Mouse (Mus musculus) limb, embryonic 14.5 days (tissue): ENCODE results near the gene Dok4. TPM values are rescaled to one million over a fixed set of nuclear protein-coding genes. Genes with fewer than 3 reads are reported as not detected.

ENCODE experiments used
- ATAC-seq: fragments of 200-750 bp; cut with Nextera tagmentation; 2 replicates; pipeline ENCODE4 v1.8.0; 2017; ENCODE audit warnings: low read depth, moderate number of reproducible peaks, moderate TSS enrichment; ENCODE audit not compliant: low FRiP score
- DNase-seq: peaks from one replicate; pipeline ENCODE4 v3.0.0-alpha.2; 2015; ENCODE audit warnings: low spot score
- H3K27ac ChIP-seq: fragments of 300-500 bp; sonication (generic); replicated peaks from 2 replicates; pipeline ENCODE4 v1.5.1; 2014; ENCODE audit warnings: low read depth, mild to moderate bottlenecking, low read length, moderate library complexity, mixed read lengths
- H3K27me3 ChIP-seq: fragments of 300-500 bp; sonication (generic); 2 replicates; pipeline ENCODE4 v1.6.1; 2014; ENCODE audit warnings: low read length, mixed read lengths; ENCODE audit not compliant: control insufficient read depth, insufficient read depth
- H3K36me3 ChIP-seq: fragments of 300-500 bp; sonication (generic); 2 replicates; pipeline ENCODE4 v1.6.1; 2014; ENCODE audit warnings: mild to moderate bottlenecking, low read length, moderate library complexity, mixed read lengths; ENCODE audit not compliant: control insufficient read depth, insufficient read depth
- H3K4me1 ChIP-seq: fragments of 300-500 bp; sonication (generic); 2 replicates; pipeline ENCODE4 v1.6.1; 2014; ENCODE audit warnings: antibody characterized with exemption, low read length, mixed read lengths; ENCODE audit not compliant: control insufficient read depth, insufficient read depth
- H3K4me2 ChIP-seq: fragments of 300-500 bp; sonication (generic); replicated peaks from 2 replicates; pipeline ENCODE4 v1.6.1; 2014; ENCODE audit warnings: low read depth, mild to moderate bottlenecking, low read length, moderate library complexity; ENCODE audit not compliant: severe bottlenecking
- H3K4me3 ChIP-seq: fragments of 300-500 bp; sonication (generic); replicated peaks from 2 replicates; pipeline ENCODE4 v1.5.1; 2014; ENCODE audit warnings: low read length
- H3K9ac ChIP-seq: fragments of 300-500 bp; sonication (generic); 2 replicates; pipeline ENCODE4 v1.6.1; 2014; ENCODE audit warnings: mild to moderate bottlenecking, low read depth, low read length, moderate library complexity; ENCODE audit not compliant: severe bottlenecking
- H3K9me3 ChIP-seq: fragments of 300-500 bp; sonication (generic); 2 replicates; pipeline ENCODE4 v1.6.1; 2016; ENCODE audit warnings: low read length; ENCODE audit not compliant: control insufficient read depth
- POLR2A ChIP-seq: fragments of 200-500 bp; IDR thresholded peaks from 2 replicates; pipeline ENCODE4 v1.8.0; 2012; ENCODE audit warnings: inconsistent platforms, mild to moderate bottlenecking, moderate library complexity, borderline replicate concordance; ENCODE audit not compliant: insufficient read depth, insufficient read length; ENCODE audit errors: extremely low read depth
- WGBS: fragments of 180-500 bp; shearing (Covaris S2); extraction: QIAGEN DNeasy Blood & Tissue Kit; methylation state at CpG from one replicate; pipeline ENCODE4 v1.1.7; 2014; 5-methylcytosine and 5-hydroxymethylcytosine counted together
- polyA plus RNA-seq, 2 experiments: library from polyadenylated mRNA; depleted of rRNA in 1 of 2; stranded (reverse) in 1 of 2; unstranded in 1 of 2; fragments of >200 nt; fragmentation: Nextera tagmentation in 1 of 2; extraction: Ambion mirVana in 1 of 2; gene quantifications; 2 replicates each; pipeline versions ENCODE4 v1.2.1 to v1.2.3; 2012 to 2014

Dok4 gene
- polyA plus RNA-seq, 2 experiments: 23.3 to 29.1 TPM

DNA sequence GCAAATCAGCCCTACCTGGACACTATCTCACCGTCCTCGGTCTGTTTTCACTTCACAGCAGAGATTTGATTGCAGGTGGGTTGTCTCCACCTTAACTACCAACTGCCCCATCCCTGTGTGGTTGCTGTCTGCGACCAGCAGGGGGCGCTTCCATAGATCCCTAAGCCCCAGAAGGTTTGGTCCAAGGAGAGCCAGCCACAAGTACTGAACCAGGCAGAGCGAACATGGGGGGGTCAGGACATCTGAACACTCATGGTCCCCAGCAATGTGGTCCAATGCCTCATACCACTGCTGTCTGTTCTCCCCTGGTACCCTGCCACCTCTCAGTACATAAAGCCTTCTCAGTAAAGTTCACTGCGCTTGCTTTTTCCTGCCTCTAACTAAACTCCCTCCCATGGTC is 1.8 kb downstream of the Dok4 start:
- Histone ChIP-seq H3K4me1 (peaks cover 51% of the 10 kb centered on the region), H3K9me3 (no peaks in the 10 kb centered on the region), H3K27ac (no peak overlapping the region), H3K27me3 (peaks cover 3% of the 10 kb centered on the region; the same call in 1 of the 2 replicates), H3K4me3 (0 out of 2 replicates have a peak overlapping the region, but pooled peaks have one; percentile 71), H3K4me2 (peak overlapping the region; percentile 95; the same call in 1 of the 2 replicates), H3K9ac (no peak overlapping the region), H3K36me3 (no peaks in the 10 kb centered on the region)
- DNase-seq: peak; percentile 71
- no peak for TF ChIP-seq POLR2A
- ATAC-seq: no peak
- WGBS: 11% methylated on average over 6 of the region's 6 CpGs

- H3K9ac ChIP-seq: no peak overlapping the region
- peaks cover 51% of the 10 kb centered on the region for H3K4me1 ChIP-seq
- ATAC-seq (no peak), DNase-seq (no peak)
- no peak overlapping the region for H3K4me3 ChIP-seq
- TF ChIP-seq POLR2A: no peak
- H3K36me3 ChIP-seq: no peaks in the 10 kb centered on the region; the same call in 1 of the 2 replicates
- WGBS: 62% methylated on average over 2 of the region's 2 CpGs
- peaks cover 3% of the 10 kb centered on the region; the same call in 1 of the 2 replicates for H3K27me3 ChIP-seq
- no peak overlapping the region for H3K4me2 ChIP-seq
- H3K9me3 ChIP-seq: no peaks in the 10 kb centered on the region
- H3K27ac ChIP-seq: no peak overlapping the region
Observed at GRCm38 (mm10) chr8:94872576-94872975, 3.6 kb downstream of the Dok4 start.

DNA sequence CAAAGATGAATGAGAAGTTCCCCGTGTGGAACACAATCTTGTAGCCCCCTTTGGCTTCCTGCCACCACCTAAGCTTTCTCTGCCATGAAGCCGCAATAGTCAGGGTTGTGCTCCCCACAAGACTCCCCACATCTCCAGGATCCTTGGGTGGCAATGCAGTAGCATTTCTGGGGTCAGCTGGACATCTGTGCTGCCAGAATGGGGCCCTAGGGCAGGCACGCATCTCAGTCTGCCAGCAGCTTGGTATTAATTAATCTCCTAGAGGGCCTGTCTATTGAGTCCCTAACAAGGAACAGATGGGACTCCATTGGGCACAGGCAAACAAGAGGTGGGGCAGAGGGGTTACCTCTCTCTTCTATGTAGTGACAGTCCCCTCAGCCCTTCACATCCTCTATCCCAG is 4.0 kb downstream of the Dok4 start:
- WGBS: 26% methylated on average over 3 of the region's 3 CpGs
- Histone ChIP-seq H3K27me3 (peaks cover 3% of the 10 kb centered on the region; the same call in 1 of the 2 replicates), H3K4me3 (no peak overlapping the region), H3K4me1 (peaks cover 51% of the 10 kb centered on the region), H3K36me3 (peaks cover 2% of the 10 kb centered on the region; the same call in 1 of the 2 replicates), H3K9me3 (no peaks in the 10 kb centered on the region), H3K4me2 (0 out of 2 replicates have a peak overlapping the region, but pooled peaks have one; percentile 9), H3K9ac (0 out of 2 replicates have a peak overlapping the region, but pooled peaks have one; percentile 7), H3K27ac (no peak overlapping the region)
- TF ChIP-seq POLR2A: no peak
- ATAC-seq (no peak), DNase-seq (no peak)

- Histone ChIP-seq H3K27ac (peak overlapping the region; percentile 33), H3K27me3 (peaks cover 3% of the 10 kb centered on the region; the same call in 1 of the 2 replicates), H3K4me1 (peaks cover 46% of the 10 kb centered on the region), H3K4me2 (peak overlapping the region; percentile 95), H3K36me3 (peaks cover 9% of the 10 kb centered on the region), H3K9ac (peak overlapping the region; percentile 57), H3K9me3 (no peaks in the 10 kb centered on the region), H3K4me3 (peak overlapping the region; percentile 51)
- peak; percentile 83 for DNase-seq
- peak; percentile 83 for ATAC-seq
- WGBS: 0% methylated on average over 7 of the region's 7 CpGs
- TF ChIP-seq POLR2A: no peak
Observed at GRCm38 (mm10) chr8:94871108-94871894, 4.8 kb downstream of the Dok4 start.

DNA sequence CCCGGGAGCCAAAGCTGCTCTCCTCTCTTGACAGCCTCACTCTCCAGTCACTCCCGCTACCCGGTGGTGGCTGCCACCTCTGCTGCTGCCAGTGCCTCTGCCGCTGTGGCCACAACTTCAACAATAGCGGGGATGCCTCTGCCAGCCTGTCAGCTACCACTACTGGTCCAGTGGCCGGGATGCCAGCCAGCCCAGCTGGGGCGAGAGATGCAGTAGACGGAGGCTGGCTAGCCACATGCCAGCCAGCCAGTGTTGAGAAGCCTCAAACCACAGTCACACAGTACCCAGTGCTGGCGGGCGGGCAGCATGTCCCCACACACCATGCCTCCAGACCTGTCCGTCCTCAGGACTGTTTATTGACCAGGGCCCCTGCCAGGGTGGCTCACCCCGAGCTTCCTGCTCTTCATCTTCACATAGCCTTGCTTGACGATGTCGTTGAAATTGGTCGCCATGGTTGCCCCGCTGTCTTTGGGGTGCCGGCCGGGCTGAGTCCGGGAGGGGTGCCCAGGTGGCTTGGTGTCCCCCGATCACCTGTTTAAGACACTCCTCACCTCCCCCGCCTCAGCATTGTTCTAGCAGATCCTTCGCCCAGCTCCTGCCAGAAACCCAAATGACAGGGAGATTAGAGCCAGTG is 5.5 kb downstream of the Dok4 start:
- peak overlapping the region; percentile 57 for H3K9ac ChIP-seq
- H3K36me3 ChIP-seq: peaks cover 16% of the 10 kb centered on the region
- ATAC-seq (peak; percentile 5; the same call in 1 of the 2 replicates), DNase-seq (no peak)
- no peak for TF ChIP-seq POLR2A
- H3K27me3 ChIP-seq: peaks cover 3% of the 10 kb centered on the region; the same call in 1 of the 2 replicates
- no peak overlapping the region; the same call in 1 of the 2 replicates for H3K27ac ChIP-seq
- peaks cover 44% of the 10 kb centered on the region for H3K4me1 ChIP-seq
- H3K9me3 ChIP-seq: no peaks in the 10 kb centered on the region
- H3K4me3 ChIP-seq: peak overlapping the region; percentile 51
- peak overlapping the region; percentile 95 for H3K4me2 ChIP-seq
- 10% methylated on average over 20 of the region's 22 CpGs for WGBS
